ENCODE assay signal across 16 mouse cellular contexts in the genomic region with DNA sequence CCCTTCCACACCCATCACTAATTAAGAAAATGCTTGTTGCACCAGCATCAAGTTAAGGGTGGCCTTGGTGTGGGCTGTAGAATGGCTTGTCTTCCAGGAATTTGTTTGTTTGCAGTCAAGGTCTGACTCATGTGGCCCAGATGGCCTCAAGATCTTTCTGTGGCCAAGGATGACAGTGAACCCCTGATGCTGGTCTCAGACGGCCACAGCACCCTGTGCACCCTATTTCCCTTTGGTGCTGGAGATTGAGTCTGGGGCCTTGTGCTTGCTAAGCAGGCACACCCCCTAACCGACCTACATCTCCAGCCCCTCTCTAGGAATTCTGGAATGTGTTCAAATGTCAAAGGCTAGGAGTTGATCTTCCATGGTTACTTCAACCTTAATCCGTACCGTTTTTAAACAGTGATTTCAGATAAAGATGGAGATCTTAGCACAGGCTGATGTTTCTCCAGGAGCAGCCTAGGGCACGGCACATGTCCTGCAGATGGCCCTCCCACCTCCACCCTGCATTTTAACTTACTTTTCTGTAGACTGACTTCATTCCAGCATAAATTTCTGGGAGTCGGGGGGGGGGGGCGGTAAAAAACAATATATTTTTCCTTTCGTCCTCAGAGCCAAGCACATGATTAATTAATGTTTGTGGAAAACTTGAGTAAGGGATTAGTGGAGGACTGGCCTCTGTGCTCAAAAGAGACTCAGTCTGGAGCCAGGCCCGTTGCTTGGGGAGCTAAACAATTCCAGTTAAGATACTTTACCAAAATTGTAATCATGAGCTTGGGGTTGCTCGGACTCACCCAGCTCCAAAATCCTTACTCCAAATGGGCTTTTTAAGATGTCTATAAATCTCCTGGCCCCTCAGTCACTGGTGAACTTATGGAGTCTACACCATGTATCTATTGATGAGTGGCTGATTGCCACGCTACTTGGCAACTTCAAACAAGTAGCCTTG.
DNase-seq lines count a peak whose midpoint lies in the region; ATAC-seq and TF ChIP-seq lines count a peak whose summit lies in the region.
"Had no signal": no experiment of that assay in that cellular context is flagged by ENCODE, and none has a peak within 500 bp of the region (broad histone marks: within the 10 kb centered on the region; RNA-seq: fewer than 3 reads in every experiment).

No protein-coding gene starts in this region.

- 73% methylated on average over 11 of the region's 11 CpGs for WGBS in embryonic facial prominence, embryonic 13.5 days
- WGBS in embryonic facial prominence, embryonic 10.5 days = 83% methylated on average over 11 of the region's 11 CpGs
- WGBS in kidney, postnatal 0 days = 53% methylated on average over 11 of the region's 11 CpGs
- 47% methylated on average over 11 of the region's 11 CpGs for WGBS in stomach, embryonic 14.5 days

- H3K36me3 ChIP-seq in embryonic facial prominence, embryonic 13.5 days = no peaks in the 10 kb centered on the region
- H3K36me3 ChIP-seq in embryonic facial prominence, embryonic 10.5 days (replicated peaks) = no peaks in the 10 kb centered on the region
- H3K36me3 ChIP-seq in kidney, postnatal 0 days (ENCODE audit: insufficient read depth, low read length) = no peaks in the 10 kb centered on the region
- H3K36me3 ChIP-seq in stomach, embryonic 14.5 days (ENCODE audit: control insufficient read depth, insufficient read depth, low read length) = no peaks in the 10 kb centered on the region
- H3K36me3 ChIP-seq: forebrain, embryonic 15.5 days; heart, embryonic 15.5 days; neural tube, embryonic 13.5 days had no signal

- H3K4me1 ChIP-seq in embryonic facial prominence, embryonic 13.5 days = peaks cover 12% of the 10 kb centered on the region; the same call in 1 of the 2 replicates
- H3K4me1 ChIP-seq in embryonic facial prominence, embryonic 10.5 days = no peaks in the 10 kb centered on the region
- H3K4me1 ChIP-seq in kidney, postnatal 0 days (replicated peaks; ENCODE audit: insufficient read depth, low read length) = 0 out of 2 replicates have a peak, but pooled peaks cover 2% of the 10 kb centered on the region
- 0 out of 2 replicates have a peak, but pooled peaks cover 8% of the 10 kb centered on the region for H3K4me1 ChIP-seq in stomach, embryonic 14.5 days (ENCODE audit: control insufficient read depth, insufficient read depth, low read length)
- H3K4me1 ChIP-seq: forebrain, embryonic 15.5 days; heart, embryonic 15.5 days had no signal

- no peaks in the 10 kb centered on the region for H3K27me3 ChIP-seq in embryonic facial prominence, embryonic 13.5 days
- no peaks in the 10 kb centered on the region for H3K27me3 ChIP-seq in embryonic facial prominence, embryonic 10.5 days (replicated peaks; ENCODE audit: low read depth, poor library complexity, severe bottlenecking)
- H3K27me3 ChIP-seq in kidney, postnatal 0 days (ENCODE audit: insufficient read depth, low read length) = no peaks in the 10 kb centered on the region
- H3K27me3 ChIP-seq in stomach, embryonic 14.5 days (ENCODE audit: control insufficient read depth, insufficient read depth, low read length) = no peaks in the 10 kb centered on the region
- H3K27me3 ChIP-seq: forebrain, embryonic 15.5 days; heart, embryonic 15.5 days; neural tube, embryonic 13.5 days; Patski had no signal

- H3K4me3 ChIP-seq in embryonic facial prominence, embryonic 13.5 days = no peak overlapping the region
- H3K4me3 ChIP-seq in embryonic facial prominence, embryonic 10.5 days = no peak overlapping the region
- H3K4me3 ChIP-seq in kidney, postnatal 0 days (replicated peaks; ENCODE audit: low read depth, low read length) = no peak overlapping the region
- H3K4me3 ChIP-seq in gastrocnemius, adult 2 months = no peak overlapping the region
- H3K4me3 ChIP-seq in stomach, embryonic 14.5 days (ENCODE audit: low read depth, low read length) = no peak overlapping the region
- H3K4me3 ChIP-seq: forebrain, embryonic 15.5 days; heart, embryonic 15.5 days; neural tube, embryonic 13.5 days had no signal

- peak overlapping the region; percentile 39 for H3K27ac ChIP-seq in embryonic facial prominence, embryonic 13.5 days
- no peak overlapping the region for H3K27ac ChIP-seq in embryonic facial prominence, embryonic 10.5 days (replicated peaks)
- H3K27ac ChIP-seq in kidney, postnatal 0 days = peak overlapping the region; percentile 20; the same call in 1 of the 2 replicates
- peak overlapping the region; percentile 43 for H3K27ac ChIP-seq in gastrocnemius, adult 2 months
- H3K27ac ChIP-seq in stomach, embryonic 14.5 days (ENCODE audit: low read length) = 0 out of 2 replicates have a peak overlapping the region, but pooled peaks have one; percentile 21
- H3K27ac ChIP-seq: forebrain, embryonic 15.5 days; heart, embryonic 15.5 days; hindbrain, postnatal 0 days; neural tube, embryonic 13.5 days had no signal

- H3K4me2 ChIP-seq in embryonic facial prominence, embryonic 13.5 days = no peak overlapping the region
- no peak overlapping the region for H3K4me2 ChIP-seq in kidney, postnatal 0 days (ENCODE audit: low read length)
- no peak overlapping the region for H3K4me2 ChIP-seq in stomach, embryonic 14.5 days (replicated peaks; ENCODE audit: low read depth, low read length)
- H3K4me2 ChIP-seq: forebrain, embryonic 15.5 days; heart, embryonic 15.5 days; neural tube, embryonic 13.5 days had no signal

- no peak for DNase-seq in embryonic facial prominence, embryonic 10.5 days (ENCODE audit: low spot score)
- peak; percentile 75 for DNase-seq in kidney, postnatal 0 days (ENCODE audit: low spot score)
- no peak for DNase-seq in kidney, adult 9 months
- peak; percentile 56 for DNase-seq in gastrocnemius, adult 2 months
- no peak for DNase-seq in adrenal gland, adult 8-10 months
- DNase-seq in adrenal gland, postnatal 4 days (ENCODE audit: low spot score in 2 of 2) = no peak
- DNase-seq: cerebellum, adult 18-20 months; left cerebral cortex, postnatal 4 days; thymus, adult 18-20 months had no signal

- H3K9ac ChIP-seq in embryonic facial prominence, embryonic 13.5 days = no peak overlapping the region
- no peak overlapping the region for H3K9ac ChIP-seq in kidney, postnatal 0 days (ENCODE audit: low read depth, low read length)
- H3K9ac ChIP-seq in stomach, embryonic 14.5 days (replicated peaks; ENCODE audit: low read depth, low read length) = no peak overlapping the region
- H3K9ac ChIP-seq: forebrain, embryonic 15.5 days; heart, embryonic 15.5 days; neural tube, embryonic 13.5 days had no signal

- intact Hi-C loops in gastrocnemius, adult 2 months (cut with DNase I) = no loop called here

- TF ChIP-seq CTCF in kidney, postnatal 0 days (IDR thresholded peaks at IDR 0.05; ENCODE audit: low read depth) = no peak
- TF ChIP-seq CTCF in gastrocnemius, adult 2 months (IDR thresholded peaks at IDR 0.05) = no peak

- H3K9me3 ChIP-seq in embryonic facial prominence, embryonic 13.5 days = no peaks in the 10 kb centered on the region; the same call in 1 of the 2 replicates
- H3K9me3 ChIP-seq in embryonic facial prominence, embryonic 10.5 days = peaks cover 5% of the 10 kb centered on the region; the same call in 1 of the 2 replicates
- no peaks in the 10 kb centered on the region for H3K9me3 ChIP-seq in kidney, postnatal 0 days (replicated peaks; ENCODE audit: low read length)
- no peaks in the 10 kb centered on the region for H3K9me3 ChIP-seq in stomach, embryonic 14.5 days (ENCODE audit: control insufficient read depth, low read depth, low read length)
- H3K9me3 ChIP-seq: forebrain, embryonic 15.5 days; heart, embryonic 15.5 days; neural tube, embryonic 13.5 days had no signal

- no peak for ATAC-seq in embryonic facial prominence, embryonic 13.5 days (ENCODE audit: insufficient number of reproducible peaks, insufficient read depth, low FRiP score, low TSS enrichment, low read depth)
- no peak for ATAC-seq in kidney, postnatal 0 days (replicated peaks; ENCODE audit: low FRiP score, low read depth)
- no peak for ATAC-seq in stomach, embryonic 14.5 days (ENCODE audit: insufficient number of reproducible peaks, insufficient read depth, low FRiP score, low read depth)
- ATAC-seq: forebrain, embryonic 15.5 days; hindbrain, postnatal 0 days; Patski had no signal

Comparison
In these comparisons a context has a peak if more than half of its experiments do, and no peak if none do; other contexts are left out.
1. DNase-seq: peak in kidney, postnatal 0 days (single experiment) and gastrocnemius, adult 2 months (single experiment); none in embryonic facial prominence, embryonic 10.5 days (single experiment), kidney, adult 9 months (single experiment), adrenal gland, adult 8-10 months (single experiment) and adrenal gland, postnatal 4 days (0 of 2).